ENCODE assay signal across 19 mouse cellular contexts in the genomic region with DNA sequence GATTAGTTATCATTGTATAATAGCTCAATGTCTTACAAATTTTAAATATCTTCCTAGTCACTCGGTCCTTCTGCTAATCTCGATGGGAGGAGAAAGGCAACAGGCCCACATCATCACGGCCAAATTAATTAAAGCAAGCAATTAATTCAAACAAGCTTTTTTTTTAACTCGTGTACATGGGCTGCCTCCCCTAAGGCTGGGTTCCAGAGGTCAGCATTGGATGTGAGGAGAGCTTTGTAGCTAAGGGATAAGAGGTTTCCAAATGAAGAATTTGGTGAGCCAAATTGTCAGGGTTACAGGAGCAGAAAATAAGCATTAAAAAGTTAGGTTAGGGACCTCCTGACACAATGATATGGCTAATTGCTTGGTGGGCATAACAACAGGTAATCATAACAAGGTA.
"Had no signal": no experiment of that assay in that cellular context is flagged by ENCODE, and none has a peak within 500 bp of the region (broad histone marks: within the 10 kb centered on the region; RNA-seq: fewer than 3 reads in every experiment).

No protein-coding gene starts in this region.

- H3K27me3 ChIP-seq: liver, embryonic 13.5 days; midbrain, embryonic 12.5 days; neural tube, embryonic 13.5 days had no signal

- H3K9me3 ChIP-seq: liver, embryonic 13.5 days; midbrain, embryonic 12.5 days; neural tube, embryonic 13.5 days had no signal

- H3K36me3 ChIP-seq: liver, embryonic 13.5 days; midbrain, embryonic 12.5 days; neural tube, embryonic 13.5 days had no signal

- ATAC-seq: midbrain, embryonic 16.5 days had no signal

- H3K4me3 ChIP-seq: left cerebral cortex, adult 2 months; liver, embryonic 13.5 days; midbrain, embryonic 12.5 days; myocyte; neural tube, embryonic 13.5 days had no signal

- H3K27ac ChIP-seq: kidney, postnatal 0 days; left cerebral cortex, adult 2 months; liver, embryonic 13.5 days; midbrain, embryonic 12.5 days; neural tube, embryonic 13.5 days; stomach, postnatal 0 days had no signal

- H3K4me2 ChIP-seq: liver, embryonic 13.5 days; midbrain, embryonic 12.5 days; neural tube, embryonic 13.5 days had no signal

- H3K9ac ChIP-seq: liver, embryonic 13.5 days; midbrain, embryonic 12.5 days; neural tube, embryonic 13.5 days had no signal

- DNase-seq: kidney, postnatal 25 days; layer of hippocampus, postnatal 36 days; liver, embryonic 13.5 days; lung, adult 2 months; lung, postnatal 14 days; lung, postnatal 4 days; right cerebral cortex, adult 18-20 months; right cerebral cortex, postnatal 14 days; right cerebral cortex, postnatal 4 days; thymus, adult 2 months; thymus, postnatal 14 days; thymus, postnatal 4 days had no signal

- H3K4me1 ChIP-seq: liver, embryonic 13.5 days; midbrain, embryonic 12.5 days; neural tube, embryonic 13.5 days had no signal
